Mouse (Mus musculus): ENCODE measurements around the gene Yeats2. TPM values are rescaled to one million over a fixed set of nuclear protein-coding genes. Genes with fewer than 3 reads are reported as not detected.

Yeats2 gene
- polyA plus RNA-seq (2015; fragmentation: Nextera tagmentation; extraction: Ambion mirVana) = 12.5 and 12.7 TPM in 2 replicates

DNA sequence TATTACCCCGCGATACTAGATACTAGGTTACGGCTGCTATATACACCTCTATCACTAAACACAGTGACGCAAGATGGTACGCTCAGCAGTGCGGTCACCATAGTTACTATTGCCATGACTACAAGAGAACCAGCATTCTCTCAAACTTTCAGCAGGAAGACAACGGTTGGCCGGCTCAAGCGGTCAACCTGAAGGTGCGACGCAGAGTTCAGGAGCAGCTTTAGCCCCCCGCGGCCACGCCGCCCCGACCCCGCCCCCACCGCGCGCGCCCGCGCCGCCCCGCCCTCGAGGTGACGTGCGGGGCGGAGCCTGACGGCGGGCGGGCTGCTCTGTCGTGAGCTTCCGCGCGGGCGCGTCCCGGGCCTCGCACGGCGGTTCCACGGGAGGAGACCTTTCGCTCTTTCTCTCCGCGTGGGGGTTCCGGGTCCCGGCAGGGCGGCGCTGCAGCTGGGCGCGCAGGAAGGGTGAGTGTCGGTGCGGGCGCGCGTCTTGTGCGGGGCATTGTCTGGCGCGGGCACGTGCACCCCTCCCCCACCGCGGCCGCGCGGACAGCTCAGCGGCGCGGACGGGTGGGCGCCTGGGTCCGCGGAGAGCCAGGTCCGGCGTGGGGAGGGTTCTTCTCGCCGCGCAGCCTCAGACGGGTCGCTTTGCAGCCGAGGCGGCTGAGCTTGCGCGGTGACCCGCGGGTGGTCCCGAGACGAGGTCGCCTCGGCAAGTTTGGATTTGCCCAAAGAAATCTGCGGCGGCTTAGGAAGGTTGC lies at the start of gene Yeats2:
TSS of gene Yeats2 (plus strand) at position 292 of the 760 bp plus-strand sequence.
- Histone ChIP-seq H3K27ac (peak within 1 kb of the TSS; percentile 94), H3K9me3 (replicated peaks; ENCODE audit: low read length) (no peaks in the 10 kb centered on the region), H3K4me3 (replicated peaks; ENCODE audit: low read depth, low read length) (peak within 1 kb of the TSS; percentile 92), H3K9ac (ENCODE audit: low read depth, low read length) (peak within 1 kb of the TSS; percentile 94), H3K27me3 (ENCODE audit: insufficient read depth, low read length) (no peaks in the 10 kb centered on the region), H3K4me2 (ENCODE audit: low read length) (peak within 1 kb of the TSS; percentile 61), H3K36me3 (ENCODE audit: insufficient read depth, low read length) (no peaks in the 10 kb centered on the region), H3K4me1 (replicated peaks; ENCODE audit: insufficient read depth, low read length) (peaks cover 4% of the 10 kb centered on the region; the same call in 1 of the 2 replicates)
- DNase-seq (ENCODE audit: low spot score) (peak; percentile 86), ATAC-seq (replicated peaks; ENCODE audit: low FRiP score, low read depth) (peak; percentile 94)
- under 1% methylated on average over 78 of the region's 92 CpGs for WGBS
- TF ChIP-seq CTCF (IDR thresholded peaks at IDR 0.05; ENCODE audit: low read depth) = peak; percentile 12; the same call in 1 of the 2 replicates

DNA sequence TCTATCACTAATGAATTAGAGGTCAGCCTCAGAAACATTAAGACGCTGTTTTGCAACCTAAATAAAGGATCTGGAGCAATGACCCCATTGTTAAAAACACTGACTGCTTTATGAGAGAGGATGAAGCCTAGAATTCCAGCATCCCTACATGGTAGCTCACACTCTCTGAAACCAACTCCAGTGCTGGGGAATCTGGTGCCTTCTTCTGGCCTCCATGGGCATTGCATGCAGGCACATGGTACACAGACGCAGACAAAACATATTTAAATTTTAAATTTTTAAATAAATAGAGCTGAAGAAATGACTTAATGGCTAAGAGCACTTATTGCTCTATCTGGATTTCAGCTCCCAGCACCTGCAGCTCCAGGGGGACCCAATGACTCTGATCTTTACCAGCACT lies 44.9 kb upstream of the Yeats2 start:
- H3K4me2 ChIP-seq (ENCODE audit: low read length) = no peak overlapping the region
- H3K27me3 ChIP-seq (ENCODE audit: insufficient read depth, low read length) = no peaks in the 10 kb centered on the region
- peaks cover 3% of the 10 kb centered on the region; the same call in 1 of the 2 replicates for H3K4me1 ChIP-seq (replicated peaks; ENCODE audit: insufficient read depth, low read length)
- ATAC-seq (replicated peaks; ENCODE audit: low FRiP score, low read depth) = no peak
- H3K36me3 ChIP-seq (ENCODE audit: insufficient read depth, low read length) = no peaks in the 10 kb centered on the region
- H3K9ac ChIP-seq (ENCODE audit: low read depth, low read length) = no peak overlapping the region
- H3K27ac ChIP-seq = no peak overlapping the region
- peak; percentile 25 for DNase-seq (ENCODE audit: low spot score)
- H3K9me3 ChIP-seq (replicated peaks; ENCODE audit: low read length) = no peaks in the 10 kb centered on the region
- peak; percentile 48; the same call in 1 of the 2 replicates for TF ChIP-seq CTCF (IDR thresholded peaks at IDR 0.05; ENCODE audit: low read depth)
- WGBS = 77% methylated on average over 2 of the region's 2 CpGs
- H3K4me3 ChIP-seq (replicated peaks; ENCODE audit: low read depth, low read length) = no peak overlapping the region

DNA sequence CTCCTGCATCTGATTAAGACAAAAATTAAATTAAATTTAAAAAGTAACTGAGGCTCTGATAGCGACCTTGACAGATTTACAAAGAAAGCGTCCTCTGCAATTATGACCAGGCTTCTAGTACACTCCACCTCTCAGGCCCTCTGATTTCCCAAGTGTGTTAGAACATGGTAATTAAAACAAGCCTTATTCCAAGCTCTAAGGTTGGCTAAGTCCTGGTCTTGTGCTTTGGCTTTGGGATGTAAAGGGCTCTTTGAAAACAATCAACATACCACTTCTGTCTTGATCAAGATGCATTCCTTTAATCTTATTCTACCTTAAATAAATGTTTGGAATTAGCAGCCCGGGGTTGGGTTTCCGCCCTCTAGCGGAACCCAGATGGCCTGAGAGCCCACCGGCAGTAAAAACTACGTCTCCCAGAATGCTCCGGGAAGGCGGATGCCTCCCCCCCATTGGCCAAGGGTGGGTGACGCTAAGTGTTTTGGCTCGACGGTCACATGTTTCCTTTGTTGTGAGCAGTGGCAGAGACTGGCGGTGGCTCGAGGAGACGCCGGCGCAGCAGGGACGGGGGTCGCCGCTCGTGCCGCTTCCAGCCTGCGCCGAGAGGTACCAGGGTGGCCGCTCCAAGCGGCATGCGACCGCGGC lies 43.7 kb upstream of the Yeats2 start, which contains the start of gene Klhl24:
TSS of gene Klhl24 (plus strand) at position 474 of the 642 bp plus-strand sequence.
- no peaks in the 10 kb centered on the region for H3K36me3 ChIP-seq (ENCODE audit: insufficient read depth, low read length)
- DNase-seq (ENCODE audit: low spot score) = peak; percentile 98
- no peaks in the 10 kb centered on the region for H3K9me3 ChIP-seq (replicated peaks; ENCODE audit: low read length)
- no peaks in the 10 kb centered on the region for H3K27me3 ChIP-seq (ENCODE audit: insufficient read depth, low read length)
- peak within 1 kb of the TSS; percentile 100 for H3K27ac ChIP-seq
- TF ChIP-seq CTCF (IDR thresholded peaks at IDR 0.05; ENCODE audit: low read depth) = peak; percentile 77
- peak within 1 kb of the TSS; percentile 99 for H3K9ac ChIP-seq (ENCODE audit: low read depth, low read length)
- under 1% methylated on average over 29 of the region's 29 CpGs for WGBS
- peak; percentile 96 for ATAC-seq (replicated peaks; ENCODE audit: low FRiP score, low read depth)
- H3K4me2 ChIP-seq (ENCODE audit: low read length) = peak within 1 kb of the TSS; percentile 56
- H3K4me1 ChIP-seq (replicated peaks; ENCODE audit: insufficient read depth, low read length) = peaks cover 3% of the 10 kb centered on the region; the same call in 1 of the 2 replicates
- peak within 1 kb of the TSS; percentile 89 for H3K4me3 ChIP-seq (replicated peaks; ENCODE audit: low read depth, low read length)

DNA sequence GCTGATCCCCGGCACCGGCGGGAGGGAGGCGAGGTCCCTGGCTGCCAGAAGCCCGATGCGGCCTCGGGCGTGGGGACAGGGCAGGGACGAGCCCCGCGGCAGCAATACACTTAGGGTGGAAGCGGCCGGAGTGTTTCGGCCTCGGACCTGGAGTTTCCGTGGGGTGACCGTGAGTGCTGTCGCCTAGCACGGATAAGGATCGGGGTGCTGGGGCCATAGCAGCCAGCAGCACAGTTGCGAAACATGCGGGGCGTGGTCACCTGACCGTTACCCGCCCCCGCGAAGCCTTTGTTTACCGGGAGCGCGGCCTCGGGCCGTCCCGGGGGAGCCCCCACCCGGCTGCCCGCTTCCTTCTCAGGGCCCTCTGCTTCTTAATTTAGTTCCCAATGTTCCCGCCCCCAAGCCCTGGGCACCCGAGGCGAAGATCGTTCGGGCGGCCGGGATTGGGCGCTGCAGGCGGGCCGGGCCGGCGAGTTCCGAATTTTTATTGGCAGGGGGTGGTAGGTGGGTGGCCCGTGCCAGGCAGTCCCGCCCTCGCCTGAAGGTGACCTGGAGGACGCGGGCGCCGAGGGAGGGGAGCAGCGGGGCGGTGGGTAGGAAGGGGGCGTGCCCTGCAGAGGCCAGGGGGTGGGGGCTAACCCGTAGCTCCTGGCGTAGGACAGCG lies 43.0 kb upstream of the Yeats2 start:
- peak overlapping the region; percentile 99 for H3K9ac ChIP-seq (ENCODE audit: low read depth, low read length)
- peak overlapping the region; percentile 89 for H3K4me3 ChIP-seq (replicated peaks; ENCODE audit: low read depth, low read length)
- peak overlapping the region; percentile 100 for H3K27ac ChIP-seq
- H3K27me3 ChIP-seq (ENCODE audit: insufficient read depth, low read length) = no peaks in the 10 kb centered on the region
- peak; percentile 95 for ATAC-seq (replicated peaks; ENCODE audit: low FRiP score, low read depth)
- H3K4me1 ChIP-seq (replicated peaks; ENCODE audit: insufficient read depth, low read length) = peaks cover 3% of the 10 kb centered on the region; the same call in 1 of the 2 replicates
- peak overlapping the region; percentile 56 for H3K4me2 ChIP-seq (ENCODE audit: low read length)
- no peaks in the 10 kb centered on the region for H3K36me3 ChIP-seq (ENCODE audit: insufficient read depth, low read length)
- TF ChIP-seq CTCF (IDR thresholded peaks at IDR 0.05; ENCODE audit: low read depth) = no peak
- under 1% methylated on average over 61 of the region's 61 CpGs for WGBS
- no peaks in the 10 kb centered on the region; the same call in 1 of the 2 replicates for H3K9me3 ChIP-seq (replicated peaks; ENCODE audit: low read length)
- peak; percentile 93 for DNase-seq (ENCODE audit: low spot score)

DNA sequence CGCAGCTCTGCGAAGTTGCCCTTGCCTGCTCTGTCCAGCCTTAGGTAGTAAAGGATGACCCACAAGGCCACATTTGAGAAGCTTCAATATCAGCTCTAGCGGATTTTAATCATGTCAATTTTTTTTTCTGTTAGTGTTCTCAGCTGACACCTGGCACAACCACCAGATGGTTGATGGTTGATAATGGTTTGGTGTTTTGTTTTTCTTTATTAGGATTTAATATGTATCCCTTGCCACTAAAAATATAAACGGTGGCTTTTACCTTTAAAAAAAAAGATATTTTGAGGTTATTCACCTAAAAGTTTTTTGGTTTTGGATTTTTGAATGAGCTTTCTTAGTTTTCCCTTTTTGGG lies 42.5 kb upstream of the Yeats2 start:
- DNase-seq (ENCODE audit: low spot score) (no peak), ATAC-seq (replicated peaks; ENCODE audit: low FRiP score, low read depth) (no peak)
- H3K27ac ChIP-seq = peak overlapping the region; percentile 100
- peak overlapping the region; percentile 56 for H3K4me2 ChIP-seq (ENCODE audit: low read length)
- H3K4me1 ChIP-seq (replicated peaks; ENCODE audit: insufficient read depth, low read length) = peaks cover 3% of the 10 kb centered on the region; the same call in 1 of the 2 replicates
- H3K4me3 ChIP-seq (replicated peaks; ENCODE audit: low read depth, low read length) = peak overlapping the region; percentile 89
- no peak for TF ChIP-seq CTCF (IDR thresholded peaks at IDR 0.05; ENCODE audit: low read depth)
- H3K9me3 ChIP-seq (replicated peaks; ENCODE audit: low read length) = no peaks in the 10 kb centered on the region; the same call in 1 of the 2 replicates
- H3K27me3 ChIP-seq (ENCODE audit: insufficient read depth, low read length) = no peaks in the 10 kb centered on the region
- H3K36me3 ChIP-seq (ENCODE audit: insufficient read depth, low read length) = peaks cover 3% of the 10 kb centered on the region
- 7% methylated on average over 4 of the region's 4 CpGs for WGBS
- H3K9ac ChIP-seq (ENCODE audit: low read depth, low read length) = peak overlapping the region; percentile 99

Data from kidney, postnatal 0 days (tissue).